Mouse (Mus musculus) heart, adult 18-20 months (tissue): ENCODE measurements around the gene Stum. TPM values are rescaled to one million over a fixed set of nuclear protein-coding genes. Genes with fewer than 3 reads are reported as not detected.

Experiments
- DNase-seq, 2 experiments: peaks; one replicate each; pipeline ENCODE4 v3.0.0; 2021 to 2022; ENCODE audit warnings: mixed read lengths in 1 of 2
- total RNA-seq, 2 experiments: library from RNA; stranded (reverse); gene quantifications; 2 replicates each; pipeline ENCODE4 v1.2.3; 2021

Stum gene
- total RNA-seq, 2 experiments from 2014 or later: 2.6 to 3.1 TPM

GRCm38 (mm10) chr1:180499766-180500165 is 16.5 kb upstream of the Stum start:
- DNase-seq: no peak

DNA sequence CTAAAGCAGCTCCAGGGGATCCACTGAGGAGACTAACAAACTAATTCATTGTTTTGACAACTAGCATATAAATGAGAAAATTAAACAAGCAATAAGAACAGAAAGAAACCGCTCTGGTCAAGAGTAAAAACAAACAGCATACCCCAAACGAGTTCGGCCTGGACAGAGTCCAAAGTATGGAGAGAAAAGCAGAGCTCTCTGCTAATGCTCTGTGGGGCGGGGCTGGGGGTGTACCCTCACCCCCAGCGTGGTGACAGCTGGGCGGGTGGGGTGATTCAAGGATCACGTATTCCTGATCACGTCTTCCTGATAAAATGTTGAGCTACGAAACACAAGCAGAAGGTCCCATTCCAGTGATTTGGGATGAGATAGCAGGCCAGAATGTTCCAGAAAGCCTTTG is 9.5 kb upstream of the Stum start:
- no peak for DNase-seq

GRCm38 (mm10) chr1:180485346-180485745 is 2.0 kb upstream of the Stum start:
- no peak for DNase-seq

DNA sequence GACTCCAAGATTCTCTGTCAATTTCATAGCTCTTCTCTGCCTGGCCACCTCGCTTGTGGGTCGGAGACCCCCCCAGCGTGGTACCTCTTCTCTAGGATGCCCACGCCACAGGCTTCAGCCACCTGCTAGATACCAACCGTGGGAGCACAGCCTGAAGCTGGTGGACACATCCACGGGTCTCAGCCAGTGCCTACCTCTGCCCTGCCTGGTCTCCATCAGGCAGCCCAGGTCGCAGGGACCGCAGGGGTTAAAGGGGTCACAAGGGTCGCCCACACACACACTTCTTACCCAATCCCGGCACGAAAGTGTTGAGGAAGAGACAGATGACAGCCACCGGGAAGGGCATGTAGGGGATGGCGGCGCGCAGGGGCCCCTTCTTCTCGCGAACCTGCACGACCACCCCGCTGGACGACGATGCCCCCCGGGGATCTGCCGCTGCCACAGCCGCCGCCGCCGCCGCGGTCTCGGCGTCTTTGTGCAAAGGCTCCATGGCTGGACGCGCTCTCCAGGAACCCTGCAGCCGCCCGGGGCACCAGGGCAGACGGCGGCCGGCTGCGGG is 385 bp downstream of the Stum start:
- no peak for DNase-seq

GRCm38 (mm10) chr1:180481956-180482355 is 1.3 kb downstream of the Stum start:
- no peak for DNase-seq

GRCm38 (mm10) chr1:180481331-180481730 is 2.0 kb downstream of the Stum start:
- no peak for DNase-seq

DNA sequence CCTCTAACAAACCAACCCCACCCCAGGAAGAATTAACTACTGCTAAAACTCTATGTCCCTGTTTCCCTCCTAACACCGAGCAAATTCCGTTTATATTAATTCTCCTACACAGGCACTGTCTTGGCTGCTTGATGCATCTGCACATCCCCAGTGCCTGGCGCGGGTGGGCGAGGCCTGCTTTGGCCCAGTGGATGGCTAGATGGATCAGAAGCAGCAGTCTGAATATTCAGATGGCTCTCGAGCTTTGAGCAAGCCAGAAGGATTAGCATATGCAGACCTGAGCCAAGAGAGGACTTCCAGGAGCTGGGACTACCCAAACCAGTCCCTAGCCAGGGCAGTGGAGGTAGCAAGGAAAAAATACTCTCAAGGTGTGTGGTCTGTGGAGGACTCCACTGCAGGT is 3.0 kb downstream of the Stum start:
- DNase-seq: no peak

- peak; percentile 76 to 77 for DNase-seq
Observed at GRCm38 (mm10) chr1:180473566-180473965, 9.7 kb downstream of the Stum start.

DNA sequence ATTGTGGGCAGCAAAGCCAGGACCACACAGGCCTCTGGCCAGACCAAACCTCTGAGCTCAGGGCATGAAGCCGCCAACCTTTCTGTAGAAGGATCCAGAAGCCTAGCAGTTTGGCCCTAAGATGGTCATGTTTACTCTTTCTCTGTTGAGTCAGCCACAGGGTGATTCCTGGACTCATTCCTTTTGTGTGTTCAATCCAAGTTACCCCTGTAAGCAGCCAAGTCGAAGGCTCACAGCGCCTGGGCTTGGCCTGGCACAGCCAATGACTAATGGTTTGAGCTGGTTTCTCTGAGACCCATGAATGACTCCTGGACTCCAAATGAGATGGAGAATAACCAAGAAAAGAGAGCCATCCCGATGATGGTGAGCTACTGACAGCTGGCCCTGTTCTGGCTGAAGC is 15.3 kb downstream of the Stum start:
- no peak for DNase-seq

GRCm38 (mm10) chr1:180465620-180466019 is 17.7 kb downstream of the Stum start:
- DNase-seq: no peak

DNA sequence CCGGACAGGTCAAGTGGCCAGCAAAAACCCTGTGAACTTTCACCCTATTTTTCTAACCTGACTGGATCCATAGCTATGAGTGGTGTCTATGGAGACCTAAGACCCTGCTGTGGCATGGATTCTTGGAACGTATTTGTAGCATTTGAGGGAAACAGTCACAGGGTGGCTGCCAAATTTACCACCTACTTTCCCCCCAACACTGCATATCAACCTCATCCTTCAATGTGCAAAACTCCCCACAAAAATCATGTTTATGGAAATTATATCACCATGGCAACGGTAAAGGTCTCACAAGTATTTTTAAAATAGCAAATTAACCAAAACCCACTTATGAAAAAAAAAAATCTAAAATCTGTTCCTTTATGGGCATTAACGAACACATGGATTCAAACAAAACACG is 18.9 kb downstream of the Stum start:
- DNase-seq: no peak

- DNase-seq: no peak
Observed at GRCm38 (mm10) chr1:180462983-180463475, 20.3 kb downstream of the Stum start.

- peak; percentile 69 to 70 for DNase-seq
Observed at GRCm38 (mm10) chr1:180462396-180462795, 20.9 kb downstream of the Stum start.

DNA sequence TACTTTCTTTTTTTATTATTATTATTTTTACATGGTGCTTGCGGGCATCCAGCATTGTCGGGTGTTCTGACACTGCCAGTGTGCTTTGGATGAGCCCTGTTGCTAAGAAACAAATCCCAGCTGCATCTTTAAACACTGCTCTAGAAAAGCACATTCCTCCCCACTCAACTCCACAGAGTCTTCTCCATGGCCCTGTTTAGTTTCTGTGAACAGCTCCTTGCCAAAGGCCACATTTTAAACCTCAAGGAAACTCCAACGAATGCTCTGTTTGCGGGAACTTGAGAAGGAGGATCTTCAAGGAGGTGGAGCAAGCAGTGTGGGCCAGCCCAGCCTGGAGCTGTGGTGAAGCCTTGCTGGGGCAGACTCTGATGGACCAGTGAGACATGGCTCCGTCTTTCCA is 22.6 kb downstream of the Stum start:
- DNase-seq: peak in 1 of 2 experiments; percentile 5

- peak in 1 of 2 experiments; percentile 35 for DNase-seq
Observed at GRCm38 (mm10) chr1:180458680-180459079, 24.6 kb downstream of the Stum start.

DNA sequence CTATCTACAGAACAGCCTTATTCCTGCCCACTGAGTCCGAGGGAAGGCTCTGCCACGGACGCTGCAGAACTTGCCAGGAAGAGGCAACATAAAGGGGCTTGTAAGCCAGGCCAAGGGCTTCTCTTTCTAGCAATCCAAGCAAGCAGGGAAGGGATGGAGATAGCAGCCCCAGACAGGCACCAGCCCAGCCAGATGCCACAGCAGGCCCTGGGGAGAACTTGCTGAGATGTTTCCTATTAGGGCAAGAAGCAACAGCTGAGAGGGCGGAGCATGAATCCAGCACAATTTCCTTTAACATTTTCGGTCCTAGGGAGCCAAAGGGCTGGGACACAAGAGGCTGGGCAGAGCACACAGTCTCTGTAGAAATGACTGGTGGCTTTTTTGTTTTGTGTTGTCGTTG is 25.0 kb downstream of the Stum start:
- peak in 1 of 2 experiments; percentile 47 for DNase-seq

DNA sequence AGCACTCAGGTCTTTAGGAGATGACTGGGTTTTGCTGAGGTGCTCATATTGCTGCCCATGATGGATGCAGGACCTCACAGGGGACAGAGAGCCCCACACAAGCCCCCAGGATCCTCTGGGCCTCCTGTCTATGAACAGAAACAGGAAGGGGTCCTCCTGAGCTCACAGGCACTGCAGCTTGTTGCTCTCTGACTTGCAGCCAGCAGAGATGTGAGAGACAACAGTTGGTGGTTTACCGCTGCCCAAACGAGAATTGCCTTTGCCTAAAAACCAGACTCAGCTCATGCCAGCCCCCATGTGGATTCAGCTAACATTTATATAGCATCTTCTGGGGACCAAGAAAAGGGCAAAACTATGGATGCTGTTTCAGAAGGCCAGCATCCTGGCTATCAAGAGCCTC is 33.7 kb downstream of the Stum start:
- no peak for DNase-seq

GRCm38 (mm10) chr1:180444411-180444810 is 38.9 kb downstream of the Stum start:
- DNase-seq: no peak

DNA sequence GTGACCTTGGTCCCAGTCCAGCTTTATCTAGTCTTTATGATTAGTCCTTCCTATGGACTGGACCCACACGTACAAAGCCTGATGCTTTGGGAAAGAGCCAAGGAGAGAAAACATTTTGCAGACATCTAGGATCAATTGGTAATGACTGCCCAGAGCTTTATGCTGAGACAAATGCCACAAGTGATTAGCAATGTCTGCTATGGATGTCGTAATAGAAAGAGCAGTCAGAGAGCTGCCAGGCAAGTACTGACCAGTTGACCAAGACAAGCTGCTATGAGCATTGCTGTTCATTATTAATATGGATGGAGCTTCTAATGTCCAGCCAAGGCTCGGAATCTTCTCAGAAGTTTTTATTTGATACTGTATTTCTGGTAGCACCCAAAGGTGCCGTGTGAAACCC is 43.8 kb downstream of the Stum start:
- DNase-seq: no peak

GRCm38 (mm10) chr1:180434925-180435324 is 48.4 kb downstream of the Stum start:
- no peak for DNase-seq

DNA sequence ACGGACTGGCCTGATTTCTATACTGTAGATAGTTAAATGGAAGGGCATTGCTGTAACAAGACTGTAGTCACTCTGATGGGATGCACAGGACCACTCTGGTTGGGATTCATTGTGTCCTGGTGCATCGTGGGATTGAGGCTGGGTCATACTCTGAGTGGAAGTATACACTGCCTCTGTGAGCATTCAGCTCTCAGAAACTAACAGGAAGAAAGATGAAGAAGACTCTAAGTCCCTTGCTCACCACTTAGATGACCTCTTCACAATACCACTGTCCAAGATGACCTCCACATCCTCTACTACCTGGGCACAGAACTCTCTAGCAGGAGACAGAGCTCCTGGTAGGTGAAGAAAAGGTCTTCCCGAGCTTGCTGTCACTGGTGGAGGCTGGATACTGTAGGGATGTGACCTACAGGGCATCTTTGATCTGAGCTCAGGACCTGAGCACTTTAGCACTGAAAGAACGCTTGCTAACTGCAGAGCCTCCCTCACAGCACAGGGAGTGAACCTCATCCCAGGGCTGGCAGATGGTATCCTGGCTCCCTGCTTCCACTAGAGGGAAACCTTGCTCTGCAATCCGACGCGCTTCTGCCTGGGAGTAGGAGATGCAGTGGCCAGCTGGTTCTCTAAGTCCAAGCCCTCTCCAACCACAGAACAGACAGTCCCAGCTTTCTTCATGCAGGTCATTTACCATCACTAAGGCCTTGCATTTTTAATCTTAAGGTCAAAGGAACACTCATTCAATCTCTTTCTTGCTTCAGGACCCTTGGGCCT is 49.3 kb downstream of the Stum start:
- peak; percentile 62 to 72 for DNase-seq

DNA sequence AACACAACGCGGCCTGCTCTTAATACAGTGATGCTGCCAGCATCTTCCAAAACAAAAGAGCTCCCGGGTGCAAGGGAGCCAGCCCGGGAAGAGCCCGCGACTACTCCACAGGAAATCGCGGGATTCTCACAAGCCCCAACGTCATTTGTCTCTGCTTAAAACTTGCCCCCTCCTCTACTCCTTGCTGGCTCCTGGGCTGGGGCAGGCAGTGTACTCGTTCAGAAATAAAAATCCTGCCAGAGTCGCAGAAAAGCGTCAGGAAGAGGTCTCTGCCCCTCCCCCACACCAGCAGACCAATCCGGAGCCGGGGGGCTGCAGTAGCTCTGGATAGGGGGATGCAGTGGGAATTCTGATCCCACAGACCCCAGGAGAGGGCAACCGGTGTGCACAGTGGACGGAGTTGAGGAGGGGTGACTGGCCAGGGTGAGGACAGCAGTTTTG is 50.2 kb downstream of the Stum start:
- DNase-seq: no peak

- DNase-seq: no peak
Observed at GRCm38 (mm10) chr1:180431833-180432232, 51.5 kb downstream of the Stum start.

DNA sequence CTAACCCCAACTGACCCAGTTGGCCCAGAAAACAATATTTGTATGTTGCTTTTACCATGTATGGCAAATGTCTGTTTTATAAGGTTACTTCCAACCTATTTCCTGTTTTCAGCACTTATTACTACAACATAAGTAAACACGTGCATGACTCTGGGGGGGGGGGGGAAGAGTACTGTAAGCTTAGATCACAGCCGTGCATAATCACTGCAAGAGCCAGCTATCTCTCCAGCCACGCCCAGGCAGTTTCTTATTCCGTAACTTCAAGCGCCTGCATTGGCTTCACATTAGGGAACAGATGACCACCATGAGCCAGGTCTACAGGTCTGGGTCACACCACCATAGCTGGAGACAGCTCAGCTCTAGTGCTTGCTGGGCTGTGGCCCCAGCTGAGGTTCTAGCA is 53.5 kb downstream of the Stum start:
- no peak for DNase-seq
